ENCODE assay signal across 8 mouse cellular contexts in the genomic region with DNA sequence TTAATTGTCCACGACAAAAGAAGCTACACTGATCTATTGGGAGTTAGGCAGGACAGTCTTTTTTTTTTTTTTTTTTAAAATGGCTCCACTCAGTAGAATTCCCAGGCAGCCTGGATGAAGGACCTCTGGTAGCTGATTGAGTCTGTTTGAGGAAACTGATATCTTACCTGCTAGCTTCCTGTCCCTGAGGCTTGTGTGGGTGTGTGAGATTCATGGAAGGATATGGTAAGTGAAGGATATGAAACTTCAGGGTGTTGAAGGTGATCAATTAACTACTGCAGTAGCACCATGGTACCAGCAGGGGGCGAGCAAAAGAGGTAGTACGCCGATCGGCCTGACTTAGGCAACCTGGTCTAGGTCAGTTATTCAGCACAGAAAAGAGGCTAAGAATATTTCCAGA. TPM values are rescaled to one million over a fixed set of nuclear protein-coding genes. Genes with fewer than 3 reads are reported as not detected.
DNase-seq lines count a peak whose midpoint lies in the region; ATAC-seq and TF ChIP-seq lines count a peak whose summit lies in the region.
"Had no signal": no experiment of that assay in that cellular context is flagged by ENCODE, and none has a peak within 500 bp of the region (broad histone marks: within the 10 kb centered on the region; RNA-seq: fewer than 3 reads in every experiment).

No protein-coding gene starts in this region.

- DNase-seq in left cerebral cortex, adult 18-20 months (ENCODE audit: low spot score in 2 of 2) = peak; percentile 55 to 67
- DNase-seq in left cerebral cortex, adult 11 months (ENCODE audit: low spot score) = no peak
- peak; percentile 73 for DNase-seq in ES-E14 (ENCODE audit: low read depth, low spot score)
- peak; percentile 76 for DNase-seq in adrenal gland, postnatal 14 days
- DNase-seq in embryonic facial prominence, embryonic 14.5 days (ENCODE audit: low spot score) = peak; percentile 72
- peak; percentile 78 for DNase-seq in limb, embryonic 11.5 days (ENCODE audit: low spot score)
- DNase-seq in retina, adult 2 months (ENCODE audit: low read depth, low spot score) = peak; percentile 26

- H3K4me3 ChIP-seq in ES-E14 (ENCODE audit: insufficient read depth in 1 of 2, low read depth in 1 of 2, low read length in 2 of 2, poor library complexity in 1 of 2, severe bottlenecking in 1 of 2) = no peak overlapping the region
- H3K4me3 ChIP-seq in embryonic facial prominence, embryonic 14.5 days (ENCODE audit: low read depth, low read length) = no peak overlapping the region
- no peak overlapping the region for H3K4me3 ChIP-seq in limb, embryonic 11.5 days (ENCODE audit: low read depth, low read length)
- H3K4me3 ChIP-seq: hindbrain, embryonic 15.5 days had no signal

- H3K27me3 ChIP-seq in embryonic facial prominence, embryonic 14.5 days (replicated peaks; ENCODE audit: control insufficient read depth, insufficient read depth, low read length) = no peaks in the 10 kb centered on the region
- H3K27me3 ChIP-seq in limb, embryonic 11.5 days (ENCODE audit: control insufficient read depth, insufficient read depth, low read length) = no peaks in the 10 kb centered on the region
- H3K27me3 ChIP-seq: hindbrain, embryonic 15.5 days had no signal

- H3K9me3 ChIP-seq in ES-E14 (ENCODE audit: control insufficient read depth, insufficient read depth, low read depth, low read length) = no peaks in the 10 kb centered on the region
- no peaks in the 10 kb centered on the region for H3K9me3 ChIP-seq in embryonic facial prominence, embryonic 14.5 days (ENCODE audit: control insufficient read depth, low read length)
- H3K9me3 ChIP-seq in limb, embryonic 11.5 days (ENCODE audit: control insufficient read depth, low read length) = no peaks in the 10 kb centered on the region
- H3K9me3 ChIP-seq: hindbrain, embryonic 15.5 days had no signal

- no peak overlapping the region for H3K27ac ChIP-seq in ES-E14 (ENCODE audit: insufficient read depth, low read depth, low read length, poor library complexity, severe bottlenecking)
- H3K27ac ChIP-seq in embryonic facial prominence, embryonic 14.5 days (replicated peaks; ENCODE audit: low read depth, low read length) = no peak overlapping the region
- H3K27ac ChIP-seq in limb, embryonic 11.5 days (replicated peaks; ENCODE audit: low read depth, low read length) = no peak overlapping the region
- H3K27ac ChIP-seq: hindbrain, embryonic 15.5 days had no signal

- no peak overlapping the region for H3K9ac ChIP-seq in ES-E14 (ENCODE audit: insufficient read depth, low read depth, low read length, poor library complexity, severe bottlenecking)
- no peak overlapping the region for H3K9ac ChIP-seq in embryonic facial prominence, embryonic 14.5 days (ENCODE audit: low read depth, low read length)
- no peak overlapping the region for H3K9ac ChIP-seq in limb, embryonic 11.5 days (ENCODE audit: low read length)
- H3K9ac ChIP-seq: hindbrain, embryonic 15.5 days had no signal

- no peak for ATAC-seq in embryonic facial prominence, embryonic 14.5 days (ENCODE audit: low read depth)
- ATAC-seq in limb, embryonic 11.5 days (ENCODE audit: insufficient number of reproducible peaks, low FRiP score, low TSS enrichment, low read depth) = no peak

- no peaks in the 10 kb centered on the region for H3K36me3 ChIP-seq in ES-E14 (ENCODE audit: control insufficient read depth, insufficient read depth, low read length, poor library complexity, severe bottlenecking)
- no peaks in the 10 kb centered on the region for H3K36me3 ChIP-seq in embryonic facial prominence, embryonic 14.5 days (ENCODE audit: control insufficient read depth, insufficient read depth, low read length)
- H3K36me3 ChIP-seq in limb, embryonic 11.5 days (ENCODE audit: control insufficient read depth, insufficient read depth, low read length) = no peaks in the 10 kb centered on the region
- H3K36me3 ChIP-seq: hindbrain, embryonic 15.5 days had no signal

- WGBS in embryonic facial prominence, embryonic 14.5 days = 9% methylated on average over 5 of the region's 5 CpGs
- 12% methylated on average over 5 of the region's 5 CpGs for WGBS in limb, embryonic 11.5 days

- no peak overlapping the region for H3K4me2 ChIP-seq in embryonic facial prominence, embryonic 14.5 days (ENCODE audit: low read depth, low read length)
- no peak overlapping the region for H3K4me2 ChIP-seq in limb, embryonic 11.5 days (ENCODE audit: low read depth, severe bottlenecking)
- H3K4me2 ChIP-seq: hindbrain, embryonic 15.5 days had no signal

- peaks cover under 1 to 6% of the 10 kb centered on the region in 2 experiments; a peak in 2 of 4 replicates for H3K4me1 ChIP-seq in ES-E14 (ENCODE audit: control insufficient read depth in 2 of 2, insufficient read depth in 2 of 2, low read length in 2 of 2, poor library complexity in 1 of 2)
- no peaks in the 10 kb centered on the region for H3K4me1 ChIP-seq in embryonic facial prominence, embryonic 14.5 days (ENCODE audit: control insufficient read depth, insufficient read depth, low read length)
- no peaks in the 10 kb centered on the region for H3K4me1 ChIP-seq in limb, embryonic 11.5 days (ENCODE audit: control insufficient read depth, insufficient read depth, low read length)

- in situ Hi-C loops in ES-E14 (cut with MboI; ENCODE audit: low sequenced_read_pairs in 2 of 2, unreplicated experiment in 2 of 2) = loop anchor here (10.0 kb wide), 2 partner anchors 109 to 119 kb away; no protein-coding TSS in a partner anchor

TF ChIP-seq in ES-E14, 5 proteins besides CTCF, POLR2A, EP300 and RAD21:
- TF ChIP-seq HCFC1 (IDR thresholded peaks at IDR 0.05; ENCODE audit: borderline replicate concordance, insufficient read depth, low read length) = no peak
- peak; percentile 54; the same call in 1 of the 2 replicates for TF ChIP-seq ZC3H11A (IDR thresholded peaks at IDR 0.05; ENCODE audit: borderline replicate concordance, low read depth, low read length)
- TF ChIP-seq ZNF384 (IDR thresholded peaks at IDR 0.05; ENCODE audit: low read depth, low read length) = peak; percentile 60; the same call in 1 of the 2 replicates
- TF ChIP-seq MAFK (IDR thresholded peaks at IDR 0.05; ENCODE audit: insufficient read depth, low read depth, low read length) = no peak
- TF ChIP-seq CHD2 (IDR thresholded peaks at IDR 0.05; ENCODE audit: low read depth, low read length) = no peak

RNA-seq across cellular contexts. Expression of gene Umps, which starts 29.2 kb away (rescaled TPM):
- 10 to 100 TPM; 14.9 to 15.8 TPM for total RNA-seq in left cerebral cortex, adult 18-20 months (2021)
- 58.1 and 81.2 TPM in 2 replicates for total RNA-seq in ES-E14 (2012; rRNA removed)
- total RNA-seq in adrenal gland, postnatal 14 days (2021) = 38.2 and 40.3 TPM in 2 replicates
- polyA plus RNA-seq in embryonic facial prominence, embryonic 14.5 days (2014; fragmentation: Nextera tagmentation; extraction: Ambion mirVana) = 45.7 and 51.2 TPM in 2 replicates
- polyA plus RNA-seq in limb, embryonic 11.5 days (2014; fragmentation: Nextera tagmentation; extraction: Ambion mirVana) = 96.4 and 99.1 TPM in 2 replicates
